Mouse (Mus musculus): Measurements from ENCODE around the gene Vangl1.

- TF ChIP-seq CTCF (IDR thresholded peaks at IDR 0.05; ENCODE audit: extremely low read depth, insufficient read depth, low read length) (no peak), POLR2A (IDR thresholded peaks at IDR 0.05; ENCODE audit: extremely low read depth, insufficient read depth, low read length) (no peak)
Measured at GRCm38 (mm10) chr3:102149941-102150340, 54.6 kb downstream of the Vangl1 start.
